Mouse (Mus musculus) neutrophil, adult 83 days (primary cell): ENCODE measurements around the gene Trpc2. TPM values are rescaled to one million over a fixed set of nuclear protein-coding genes. Genes with fewer than 3 reads are reported as not detected.

Experiments used
- total RNA-seq, 2 experiments: library from RNA; stranded (reverse); gene quantifications; one replicate each; pipeline ENCODE4 v1.2.4; 2023

Trpc2 gene
- total RNA-seq: not detected

GRCm38 (mm10) chr7:102082816-102083215, at the start of gene Trpc2:
Gene Trpc2 (plus strand): TSS chr7:102083116.

GRCm38 (mm10) chr7:102065046-102065891, 17.6 kb upstream of the Trpc2 start, which contains the start of the genes Rnf121, Xndc1 and Xntrpc:
Gene Rnf121 (minus strand): TSS chr7:102065469.
Gene Xndc1 (plus strand): TSS chr7:102065511.
Gene Xntrpc (plus strand): TSS chr7:102065713.

GRCm38 (mm10) chr7:102101487-102101886, 18.6 kb downstream of the Trpc2 start, which contains the start of gene Art1:
Gene Art1 (plus strand): TSS chr7:102101743.

GRCm38 (mm10) chr7:102109171-102109570, 26.3 kb downstream of the Trpc2 start, which contains the start of gene Art5:
Gene Art5 (minus strand): TSS chr7:102109489.

GRCm38 (mm10) chr7:102116579-102117331, 33.8 kb downstream of the Trpc2 start, which contains the start of gene Chrna10:
Gene Chrna10 (minus strand): TSS chr7:102116828.

Other genes starting within 250 kb of the Trpc2 start
- 10 to 100 TPM; 19.2 to 23.3 TPM for gene Inppl1, start 244.9 kb upstream of the Trpc2 start, total RNA-seq
- gene Folr2, start 225.9 kb upstream of the Trpc2 start, total RNA-seq: 1 to 10 TPM; 1.3 to 1.8 TPM
- 10 to 100 TPM; 50.0 to 57.1 TPM for gene Anapc15, start 219.4 kb upstream of the Trpc2 start, total RNA-seq
- not detected for gene Folr1, start 212.3 kb upstream of the Trpc2 start, total RNA-seq
- 100 to 1,000 TPM; 107 to 110 TPM for gene Lamtor1, start 177.2 kb upstream of the Trpc2 start, total RNA-seq
- gene Tomt, start 176.8 kb upstream of the Trpc2 start, total RNA-seq: not detected
- under 1 TPM in 1 of 2 experiments, not detected in 1; 0.88 TPM for gene Lrrc51, start 149.2 kb upstream of the Trpc2 start, total RNA-seq
- 100 to 1,000 TPM; 118 to 124 TPM for gene Numa1, start 149.0 kb upstream of the Trpc2 start, total RNA-seq
- gene Il18bp, start 64.4 kb upstream of the Trpc2 start, total RNA-seq: 10 to 100 TPM; 26.8 to 30.1 TPM
- 10 to 100 TPM; 13.5 to 16.0 TPM for gene Rnf121, start 17.6 kb upstream of the Trpc2 start, total RNA-seq
- gene Xndc1, start 17.6 kb upstream of the Trpc2 start, total RNA-seq: 10 to 100 TPM; 14.3 to 14.4 TPM
- 1 to 10 TPM; 1.4 to 2.0 TPM for gene Xntrpc, start 17.4 kb upstream of the Trpc2 start, total RNA-seq
- not detected for gene Art1, start 18.6 kb downstream of the Trpc2 start, total RNA-seq
- gene Art5, start 26.4 kb downstream of the Trpc2 start, total RNA-seq: not detected
- gene Chrna10, start 33.7 kb downstream of the Trpc2 start, total RNA-seq: not detected
- 10 to 100 TPM; 57.0 to 58.7 TPM for gene Nup98, start 127.1 kb downstream of the Trpc2 start, total RNA-seq
- gene Pgap2, start 127.1 kb downstream of the Trpc2 start, total RNA-seq: 10 to 100 TPM; 35.9 to 37.9 TPM
- gene Rhog, start 172.9 kb downstream of the Trpc2 start, total RNA-seq: 100 to 1,000 TPM; 395 to 404 TPM
- gene Stim1, start 184.7 kb downstream of the Trpc2 start, total RNA-seq: 10 to 100 TPM; 80.6 to 83.1 TPM